Mouse (Mus musculus): ENCODE results near the gene 4430402I18Rik. TPM values are rescaled to one million over a fixed set of nuclear protein-coding genes. Genes with fewer than 3 reads are reported as not detected.
"Not testable (repeated sequence)": the region's sequence is repeated elsewhere in the genome, so short reads cannot be mapped to it uniquely, and the experiment has no call there.

4430402I18Rik gene
- polyA plus RNA-seq, 1 experiment, result 0.72 TPM

DNA sequence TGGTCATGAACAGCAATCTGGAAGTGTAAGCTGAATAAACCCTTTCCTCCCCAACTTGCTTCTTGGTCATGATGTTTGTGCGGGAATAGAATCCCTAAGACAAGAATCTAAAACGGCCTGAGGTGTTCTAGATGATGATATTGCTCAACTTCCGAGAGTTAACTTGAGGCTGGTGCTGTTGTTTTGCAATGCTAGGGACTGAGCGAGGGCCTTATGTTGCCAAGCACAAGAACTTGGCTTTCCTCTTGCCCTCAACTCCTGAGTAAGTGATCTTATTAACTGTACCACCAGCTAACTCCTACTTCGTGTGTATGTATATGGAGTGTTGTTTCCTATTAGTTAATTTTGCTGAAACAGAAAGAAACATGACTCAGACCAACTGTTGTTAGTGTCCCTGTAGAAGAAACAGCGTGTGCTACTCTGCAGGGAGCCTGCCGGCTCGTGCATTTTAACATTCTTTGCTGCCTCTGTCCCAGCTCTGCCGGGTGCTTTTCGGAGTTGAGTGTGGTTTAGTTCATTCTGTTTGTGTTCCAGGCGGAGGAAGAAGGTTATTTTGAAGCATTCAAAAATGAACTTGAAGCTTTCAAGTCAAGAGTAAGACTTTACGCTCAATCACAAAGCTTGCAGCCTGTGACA, 43.9 kb upstream of the 4430402I18Rik start:
- TF ChIP-seq EP300 (IDR thresholded peaks at IDR 0.05; ENCODE audit: insufficient read depth, low read depth, low read length) (no peak), CTCF (IDR thresholded peaks at IDR 0.05; ENCODE audit: low read depth, low read length) (no peak), POLR2A (IDR thresholded peaks at IDR 0.05; ENCODE audit: insufficient read depth, low read length) (no peak)

DNA sequence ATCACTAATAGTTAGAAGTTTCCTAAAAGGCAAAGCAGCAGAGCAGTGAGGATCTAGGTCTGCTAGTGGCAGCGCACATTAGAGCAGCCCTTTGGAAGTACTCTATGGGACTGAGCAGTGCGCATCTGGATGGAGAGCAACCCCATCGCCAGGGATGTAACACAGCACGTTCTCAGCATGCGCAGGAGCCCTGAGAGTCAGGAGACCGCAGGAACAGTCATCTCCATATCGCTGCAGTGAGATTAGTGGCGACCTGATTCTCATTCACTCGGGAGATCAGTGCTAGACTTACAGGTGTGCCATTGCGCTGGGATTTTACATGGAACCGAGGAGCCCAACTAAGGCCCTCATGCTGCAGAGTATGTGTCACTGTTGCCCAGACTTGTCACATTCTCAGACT, 41.4 kb upstream of the 4430402I18Rik start:
- Histone ChIP-seq H3K4me1 (ENCODE audit: control insufficient read depth, insufficient read depth, low read length) (peaks cover 2% of the 10 kb centered on the region), H3K4me3 (ENCODE audit: low read depth, low read length) (no peak overlapping the region), H3K9ac (ENCODE audit: low read depth, poor library complexity, severe bottlenecking) (no peak overlapping the region), H3K27me3 (ENCODE audit: control insufficient read depth, insufficient read depth, low read length, poor library complexity, severe bottlenecking) (no peaks in the 10 kb centered on the region), H3K36me3 (ENCODE audit: control insufficient read depth, insufficient read depth, low read length, poor library complexity, severe bottlenecking) (peaks cover 16% of the 10 kb centered on the region), H3K27ac (ENCODE audit: insufficient read depth, low read length) (peak overlapping the region; percentile 35), H3K9me3 (replicated peaks; ENCODE audit: control insufficient read depth, insufficient read depth, low read length, poor library complexity, severe bottlenecking) (no peaks in the 10 kb centered on the region)
- TF ChIP-seq EP300 (IDR thresholded peaks at IDR 0.05; ENCODE audit: insufficient read depth, low read depth, low read length) (0 out of 2 replicates have a peak, but pooled peaks have one; percentile 39), POLR2A (IDR thresholded peaks at IDR 0.05; ENCODE audit: insufficient read depth, low read length) (no peak)

More for the DNA sequence above, 43.9 kb upstream of the 4430402I18Rik start:
- Histone ChIP-seq H3K4me3 (ENCODE audit: low read depth, low read length) (no peak overlapping the region), H3K36me3 (ENCODE audit: control insufficient read depth, insufficient read depth, low read length, poor library complexity, severe bottlenecking) (peaks cover 29% of the 10 kb centered on the region), H3K9me3 (replicated peaks; ENCODE audit: control insufficient read depth, insufficient read depth, low read length, poor library complexity, severe bottlenecking) (no peaks in the 10 kb centered on the region), H3K4me1 (ENCODE audit: control insufficient read depth, insufficient read depth, low read length) (peaks cover 2% of the 10 kb centered on the region), H3K9ac (ENCODE audit: low read depth, poor library complexity, severe bottlenecking) (no peak overlapping the region), H3K27ac (ENCODE audit: insufficient read depth, low read length) (no peak overlapping the region), H3K27me3 (ENCODE audit: control insufficient read depth, insufficient read depth, low read length, poor library complexity, severe bottlenecking) (no peaks in the 10 kb centered on the region)

DNA sequence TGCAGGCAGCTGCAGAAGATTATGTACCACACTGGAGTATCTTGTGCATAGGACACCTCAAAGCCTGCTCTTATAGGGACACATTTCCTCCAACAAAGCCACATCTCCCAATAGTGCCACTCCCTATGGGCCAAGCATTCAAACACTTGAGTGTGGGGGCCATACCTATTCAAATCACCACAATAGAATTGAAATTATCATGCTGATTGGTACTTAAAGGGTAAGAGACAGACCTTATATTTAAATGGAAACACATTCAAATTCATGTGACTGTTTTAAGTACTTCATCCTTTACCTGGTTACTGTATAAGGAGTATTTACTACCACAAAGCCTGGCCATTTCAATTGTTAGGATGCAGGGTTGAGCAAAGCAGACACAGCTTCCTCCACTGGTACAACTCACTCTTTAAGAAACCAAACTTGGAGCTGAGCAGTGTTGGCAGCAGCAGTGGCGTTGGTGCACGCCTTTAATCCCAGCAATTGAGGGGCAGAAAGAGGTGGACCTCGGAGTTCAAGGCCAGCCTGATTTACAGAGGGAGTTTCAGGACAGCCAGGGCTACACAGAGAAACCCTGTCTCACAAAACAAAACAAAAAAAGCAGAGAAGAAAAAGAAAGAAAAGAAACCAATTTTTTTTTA, 40.6 kb upstream of the 4430402I18Rik start:
- H3K4me3 ChIP-seq (ENCODE audit: low read depth, low read length), result no peak overlapping the region
- H3K27me3 ChIP-seq (ENCODE audit: control insufficient read depth, insufficient read depth, low read length, poor library complexity, severe bottlenecking), result no peaks in the 10 kb centered on the region
- H3K9me3 ChIP-seq (replicated peaks; ENCODE audit: control insufficient read depth, insufficient read depth, low read length, poor library complexity, severe bottlenecking), result no peaks in the 10 kb centered on the region
- H3K9ac ChIP-seq (ENCODE audit: low read depth, poor library complexity, severe bottlenecking), result no peak overlapping the region
- peak overlapping the region; percentile 93 for H3K27ac ChIP-seq (ENCODE audit: insufficient read depth, low read length)
- H3K36me3 ChIP-seq (ENCODE audit: control insufficient read depth, insufficient read depth, low read length, poor library complexity, severe bottlenecking), result peaks cover 12% of the 10 kb centered on the region
- peaks cover 2% of the 10 kb centered on the region for H3K4me1 ChIP-seq (ENCODE audit: control insufficient read depth, insufficient read depth, low read length)
- TF ChIP-seq EP300 (IDR thresholded peaks at IDR 0.05; ENCODE audit: insufficient read depth, low read depth, low read length), result peak; percentile 71; the same call in 1 of the 2 replicates
- TF ChIP-seq CTCF (IDR thresholded peaks at IDR 0.05; ENCODE audit: low read depth, low read length), result no peak

DNA sequence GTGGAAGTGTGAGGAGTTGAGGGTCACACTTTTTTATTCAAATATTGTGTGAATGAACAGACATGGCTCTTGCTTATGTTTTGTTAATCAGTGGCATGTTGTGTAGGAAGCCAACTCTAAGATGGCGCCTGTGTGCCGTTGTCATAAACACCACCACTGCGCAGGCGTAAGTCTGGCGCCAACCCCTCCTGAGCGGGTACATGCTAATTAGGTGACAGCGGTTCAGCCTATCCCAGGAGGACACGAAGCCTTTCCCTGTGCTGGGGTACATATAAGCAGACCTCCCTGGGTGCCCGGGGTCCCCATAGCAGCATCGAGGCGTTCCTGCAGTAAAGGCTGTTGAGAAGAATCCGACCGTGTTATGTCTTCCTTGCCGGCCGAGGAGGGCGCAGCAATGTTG, 32.7 kb upstream of the 4430402I18Rik start:
- H3K27me3 ChIP-seq (ENCODE audit: control insufficient read depth, insufficient read depth, low read length, poor library complexity, severe bottlenecking); H3K27ac ChIP-seq (ENCODE audit: insufficient read depth, low read length); H3K4me1 ChIP-seq (ENCODE audit: control insufficient read depth, insufficient read depth, low read length); H3K9me3 ChIP-seq (replicated peaks; ENCODE audit: control insufficient read depth, insufficient read depth, low read length, poor library complexity, severe bottlenecking); H3K9ac ChIP-seq (ENCODE audit: low read depth, poor library complexity, severe bottlenecking); H3K4me3 ChIP-seq (ENCODE audit: low read depth, low read length): not testable (repeated sequence)
- peaks cover 19% of the 10 kb centered on the region for H3K36me3 ChIP-seq (ENCODE audit: control insufficient read depth, insufficient read depth, low read length, poor library complexity, severe bottlenecking)

DNA sequence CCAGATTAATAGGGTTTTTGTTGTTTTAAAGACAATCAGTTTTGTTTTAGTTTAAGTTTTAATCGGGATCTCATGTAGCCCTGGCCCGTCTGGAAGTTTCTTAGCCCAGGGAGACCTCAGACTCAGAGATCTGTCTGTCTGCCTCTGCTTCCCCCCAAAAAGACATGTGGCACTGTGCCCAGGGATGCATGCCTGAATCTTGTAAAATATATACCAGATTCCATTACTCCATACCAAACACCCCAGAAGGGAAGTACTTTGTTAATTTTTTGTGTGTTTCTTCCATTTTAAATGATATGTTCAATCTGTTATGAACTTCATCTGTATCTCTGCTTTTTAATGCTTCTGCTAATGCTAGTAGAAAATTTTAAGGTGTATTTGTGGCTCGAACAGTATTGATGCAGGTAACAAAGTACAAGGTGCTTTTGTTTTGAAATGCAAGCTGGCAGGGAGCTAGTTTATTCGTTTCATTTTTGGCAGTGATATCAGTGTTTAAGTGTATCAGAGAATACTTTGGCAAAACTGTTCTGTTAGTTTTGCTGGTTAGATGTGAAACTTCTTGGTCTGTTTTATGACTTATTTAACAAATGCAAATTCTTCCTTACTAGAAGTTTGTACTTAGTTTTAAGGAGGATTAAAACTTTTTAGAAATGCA, 30.5 kb upstream of the 4430402I18Rik start:
- H3K27me3 ChIP-seq (ENCODE audit: control insufficient read depth, insufficient read depth, low read length, poor library complexity, severe bottlenecking), result no peaks in the 10 kb centered on the region
- H3K36me3 ChIP-seq (ENCODE audit: control insufficient read depth, insufficient read depth, low read length, poor library complexity, severe bottlenecking), result peaks cover 24% of the 10 kb centered on the region
- H3K4me1 ChIP-seq (ENCODE audit: control insufficient read depth, insufficient read depth, low read length), result no peaks in the 10 kb centered on the region
- H3K27ac ChIP-seq (ENCODE audit: insufficient read depth, low read length), result no peak overlapping the region
- H3K9ac ChIP-seq (ENCODE audit: low read depth, poor library complexity, severe bottlenecking), result no peak overlapping the region
- no peak for TF ChIP-seq CTCF (IDR thresholded peaks at IDR 0.05; ENCODE audit: low read depth, low read length)
- no peak for TF ChIP-seq EP300 (IDR thresholded peaks at IDR 0.05; ENCODE audit: insufficient read depth, low read depth, low read length)
- TF ChIP-seq POLR2A (IDR thresholded peaks at IDR 0.05; ENCODE audit: insufficient read depth, low read length), result no peak
- H3K4me3 ChIP-seq (ENCODE audit: low read depth, low read length), result no peak overlapping the region
- H3K9me3 ChIP-seq (replicated peaks; ENCODE audit: control insufficient read depth, insufficient read depth, low read length, poor library complexity, severe bottlenecking), result no peaks in the 10 kb centered on the region

DNA sequence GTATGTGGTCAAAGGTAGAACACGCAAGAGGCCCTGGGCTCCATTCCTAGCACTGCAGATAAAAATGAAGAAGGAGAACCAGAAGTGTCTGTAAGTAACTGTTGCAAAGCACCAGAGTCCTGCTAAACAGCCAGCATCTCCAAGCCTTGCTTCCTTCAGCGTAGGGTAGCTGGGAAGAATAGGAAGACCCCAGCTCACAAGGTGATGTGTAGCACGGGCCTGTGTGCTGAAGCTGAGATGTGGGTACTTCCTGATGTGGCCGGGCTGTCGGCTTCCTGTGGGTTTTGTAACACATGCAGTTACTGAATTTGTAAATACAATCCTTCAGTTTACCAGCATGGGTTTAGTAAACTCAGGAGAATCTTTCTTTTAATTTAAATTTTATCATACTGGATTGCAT, 27.8 kb upstream of the 4430402I18Rik start:
- Histone ChIP-seq H3K4me1 (ENCODE audit: control insufficient read depth, insufficient read depth, low read length) (no peaks in the 10 kb centered on the region), H3K9me3 (replicated peaks; ENCODE audit: control insufficient read depth, insufficient read depth, low read length, poor library complexity, severe bottlenecking) (no peaks in the 10 kb centered on the region), H3K36me3 (ENCODE audit: control insufficient read depth, insufficient read depth, low read length, poor library complexity, severe bottlenecking) (peaks cover 12% of the 10 kb centered on the region), H3K4me3 (ENCODE audit: low read depth, low read length) (no peak overlapping the region), H3K9ac (ENCODE audit: low read depth, poor library complexity, severe bottlenecking) (no peak overlapping the region), H3K27ac (ENCODE audit: insufficient read depth, low read length) (no peak overlapping the region), H3K27me3 (ENCODE audit: control insufficient read depth, insufficient read depth, low read length, poor library complexity, severe bottlenecking) (no peaks in the 10 kb centered on the region)
- TF ChIP-seq EP300 (IDR thresholded peaks at IDR 0.05; ENCODE audit: insufficient read depth, low read depth, low read length) (no peak), CTCF (IDR thresholded peaks at IDR 0.05; ENCODE audit: low read depth, low read length) (no peak), POLR2A (IDR thresholded peaks at IDR 0.05; ENCODE audit: insufficient read depth, low read length) (no peak)

Data from ES-Bruce4 (cell line).